Mouse (Mus musculus): ENCODE measurements at regions not wholly inside any gene's neighbourhood (a gene's known extent, or its start where the extent isn't known, plus 50 kb on each side); places are given as distances from the start of the nearest gene placed in this dataset.

DNA sequence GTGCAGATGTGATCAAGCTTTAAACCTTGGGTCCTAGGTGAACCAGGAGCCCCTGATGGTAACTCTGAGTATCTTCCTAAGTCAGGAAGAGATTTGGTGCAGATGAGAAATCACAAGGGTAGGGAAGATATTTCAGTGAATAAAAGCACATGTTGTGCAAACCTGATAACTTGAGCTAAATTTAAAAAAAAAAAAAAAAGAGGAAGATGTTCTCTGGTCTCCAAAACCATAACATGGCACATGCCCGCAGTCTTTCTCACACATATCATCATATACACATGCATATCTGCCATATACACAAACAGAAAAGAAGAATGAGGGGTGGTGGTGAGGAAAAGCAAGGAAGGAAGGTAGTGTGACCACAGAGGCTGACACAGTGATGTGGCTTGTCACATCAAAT is 530.3 kb upstream of the Lrrc6 start:
- no peak for TF ChIP-seq CHD2 (IDR thresholded peaks at IDR 0.05; ENCODE audit: low read depth, low read length)
- TF ChIP-seq MAFK (IDR thresholded peaks at IDR 0.05; ENCODE audit: insufficient read depth, low read depth, low read length): no peak
- TF ChIP-seq HCFC1 (IDR thresholded peaks at IDR 0.05; ENCODE audit: borderline replicate concordance, insufficient read depth, low read length): no peak
- no peak for TF ChIP-seq ZC3H11A (IDR thresholded peaks at IDR 0.05; ENCODE audit: borderline replicate concordance, low read depth, low read length)

Measured in ES-E14 (cell line).